Mouse (Mus musculus) bone marrow macrophage, adult 2 months (primary cell): ENCODE measurements around the gene Ppp5c. TPM values are rescaled to one million over a fixed set of nuclear protein-coding genes. Genes with fewer than 3 reads are reported as not detected.

Experiments used
- H3K27ac ChIP-seq: 2 replicates; pipeline ENCODE4 v1.5.1; 2012; ENCODE audit warnings: low read depth, low read length; ENCODE audit not compliant: insufficient read depth
- H3K4me1 ChIP-seq: 2 replicates; pipeline ENCODE4 v1.6.1; 2012; ENCODE audit warnings: low read length; ENCODE audit not compliant: control insufficient read depth, insufficient read depth
- H3K4me3 ChIP-seq: 2 replicates; pipeline ENCODE4 v1.5.1; 2012; ENCODE audit warnings: mild to moderate bottlenecking, low read length, moderate library complexity; ENCODE audit not compliant: insufficient read depth
- CTCF ChIP-seq: IDR thresholded peaks from 2 replicates; pipeline ENCODE4 v1.5.1; 2012; ENCODE audit warnings: low read depth, mild to moderate bottlenecking, low read length, moderate library complexity
- POLR2A ChIP-seq: IDR thresholded peaks from 2 replicates; pipeline ENCODE4 v1.6.1; 2012; ENCODE audit warnings: mild to moderate bottlenecking, low read depth, low read length, borderline replicate concordance
- polyA plus RNA-seq: library from polyadenylated mRNA; stranded (reverse); fragments of >200 nt; gene quantifications from 2 replicates; pipeline ENCODE4 v1.2.4, GENCODE M21; 2012; ENCODE audit not compliant: missing spikeins, insufficient read depth, insufficient read length

The Ppp5c gene
- polyA plus RNA-seq, 1 experiment: 83.1 TPM

DNA sequence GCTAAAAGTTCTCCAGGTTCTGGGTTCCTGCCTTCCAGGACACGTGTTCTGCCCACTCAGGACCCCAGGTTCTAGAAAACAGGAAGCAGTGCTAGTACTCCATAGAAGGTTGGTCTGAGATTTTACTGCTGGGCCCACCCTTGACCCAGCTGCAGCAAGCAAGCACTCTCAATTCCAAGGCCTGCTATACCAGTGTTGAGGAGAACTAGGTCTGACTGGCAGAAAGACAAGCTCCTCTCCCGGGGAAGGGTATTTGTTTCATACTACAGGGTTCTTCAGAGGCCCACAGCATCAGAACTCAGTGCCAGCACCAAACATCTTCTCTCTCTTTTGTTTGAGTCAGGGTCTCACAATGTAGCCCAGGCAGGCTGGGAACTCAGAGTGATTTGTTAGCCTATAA, 9.8 kb downstream of the Ppp5c start:
- no peak for TF ChIP-seq POLR2A
- TF ChIP-seq CTCF: no peak
- H3K27ac ChIP-seq: no peak overlapping the region

DNA sequence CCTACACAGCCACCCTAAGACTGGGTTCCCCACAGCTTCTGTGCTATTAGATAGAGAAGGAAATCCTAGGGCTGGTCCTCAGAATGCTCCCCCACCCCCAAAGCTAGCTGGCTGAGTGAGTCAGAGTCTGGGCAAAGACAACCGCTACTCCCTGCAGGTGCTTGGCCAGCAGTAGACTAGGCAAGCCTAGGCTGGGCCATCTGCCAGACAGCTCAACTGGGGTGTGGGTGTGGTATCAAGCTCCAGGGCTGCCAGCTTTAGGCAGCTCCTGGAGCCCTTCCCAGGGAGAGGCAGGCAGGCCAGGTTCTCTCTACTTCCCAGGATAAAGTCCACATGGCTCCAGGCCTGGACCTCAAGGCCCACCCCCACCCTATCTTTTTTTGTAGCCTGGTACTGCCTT, 10.7 kb downstream of the Ppp5c start:
- H3K4me1 ChIP-seq: peaks cover 14% of the 10 kb centered on the region
- TF ChIP-seq POLR2A (no peak), CTCF (no peak)
- H3K27ac ChIP-seq: no peak overlapping the region
- no peak overlapping the region for H3K4me3 ChIP-seq

More for the DNA sequence above, 9.8 kb downstream of the Ppp5c start:
- Histone ChIP-seq H3K4me1 (peaks cover 21% of the 10 kb centered on the region), H3K4me3 (no peak overlapping the region)

DNA sequence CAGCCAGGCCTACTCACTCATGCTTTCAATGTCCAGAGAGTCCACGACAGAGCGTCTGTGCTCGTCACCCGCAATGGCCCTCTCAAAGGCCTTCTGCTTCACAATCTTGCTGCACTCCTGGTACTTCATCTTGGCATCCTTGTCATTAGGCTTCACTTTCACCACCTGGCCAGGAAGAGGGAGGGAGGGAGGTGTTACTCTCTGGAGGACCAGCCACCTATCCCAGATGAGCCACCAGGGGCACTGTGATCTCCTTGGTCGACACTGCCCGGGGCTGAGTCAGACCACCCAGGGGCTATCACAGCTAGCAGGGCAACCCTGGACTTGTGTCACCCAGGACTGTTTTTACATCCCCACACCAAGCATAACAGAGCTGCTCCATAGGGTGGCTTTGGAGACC, 12.3 kb downstream of the Ppp5c start:
- Histone ChIP-seq H3K27ac (no peak overlapping the region), H3K4me1 (peaks cover 9% of the 10 kb centered on the region), H3K4me3 (no peak overlapping the region)
- TF ChIP-seq POLR2A: no peak
- no peak for TF ChIP-seq CTCF

DNA sequence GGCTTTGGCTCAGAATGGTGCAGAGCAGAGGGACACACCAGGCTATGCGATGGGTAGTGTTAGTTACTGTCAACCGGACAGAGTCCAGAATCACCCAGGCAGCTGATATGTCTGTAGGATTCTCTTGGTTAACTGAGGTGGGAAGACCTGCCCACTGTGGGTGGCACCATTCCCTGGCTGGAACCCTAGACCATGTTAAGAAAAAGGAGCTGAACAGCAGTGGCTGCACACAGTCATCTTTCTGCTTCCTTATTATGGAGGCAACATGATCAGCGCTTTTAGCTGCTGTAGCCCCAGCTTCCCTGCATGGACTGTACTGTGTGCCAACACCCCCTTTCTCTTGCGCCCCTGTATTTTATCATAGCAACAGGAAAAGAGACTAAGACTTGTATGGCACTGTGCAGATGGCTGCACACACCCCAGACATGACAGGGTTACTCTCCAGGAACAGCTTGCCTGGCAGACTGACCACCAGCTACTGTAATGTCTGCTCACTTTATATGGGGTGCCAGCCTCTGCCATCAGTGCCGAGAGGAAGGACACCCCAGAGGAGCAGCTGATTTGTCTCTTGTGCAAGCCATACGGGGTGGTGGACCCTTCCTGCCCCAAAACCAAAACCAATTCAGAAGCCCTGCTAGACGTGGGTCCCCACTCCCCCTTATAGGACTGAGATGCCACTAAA, 15.7 kb downstream of the Ppp5c start:
- no peak overlapping the region for H3K4me3 ChIP-seq
- H3K27ac ChIP-seq: no peak overlapping the region
- no peaks in the 10 kb centered on the region for H3K4me1 ChIP-seq
- no peak for TF ChIP-seq POLR2A
- no peak for TF ChIP-seq CTCF

DNA sequence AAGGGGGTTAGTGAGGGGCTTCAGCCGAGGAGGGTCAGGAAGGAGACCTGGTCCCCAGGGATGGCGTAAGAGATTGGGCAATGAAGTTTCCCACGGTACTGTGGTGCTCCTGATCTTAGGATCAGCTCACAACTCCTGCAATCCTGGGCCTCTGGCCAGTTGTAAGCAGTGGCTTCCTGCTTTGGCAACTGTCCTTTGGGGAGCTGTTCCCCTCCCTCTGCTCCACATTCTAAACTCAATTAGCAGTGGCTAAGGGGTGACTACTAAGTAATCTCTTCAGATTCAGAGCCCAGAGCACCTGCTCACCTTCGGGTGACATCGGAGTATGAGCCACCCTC, 17.7 kb downstream of the Ppp5c start:
- TF ChIP-seq CTCF: no peak
- TF ChIP-seq POLR2A: no peak
- Histone ChIP-seq H3K4me1 (no peaks in the 10 kb centered on the region), H3K4me3 (no peak overlapping the region), H3K27ac (no peak overlapping the region)

DNA sequence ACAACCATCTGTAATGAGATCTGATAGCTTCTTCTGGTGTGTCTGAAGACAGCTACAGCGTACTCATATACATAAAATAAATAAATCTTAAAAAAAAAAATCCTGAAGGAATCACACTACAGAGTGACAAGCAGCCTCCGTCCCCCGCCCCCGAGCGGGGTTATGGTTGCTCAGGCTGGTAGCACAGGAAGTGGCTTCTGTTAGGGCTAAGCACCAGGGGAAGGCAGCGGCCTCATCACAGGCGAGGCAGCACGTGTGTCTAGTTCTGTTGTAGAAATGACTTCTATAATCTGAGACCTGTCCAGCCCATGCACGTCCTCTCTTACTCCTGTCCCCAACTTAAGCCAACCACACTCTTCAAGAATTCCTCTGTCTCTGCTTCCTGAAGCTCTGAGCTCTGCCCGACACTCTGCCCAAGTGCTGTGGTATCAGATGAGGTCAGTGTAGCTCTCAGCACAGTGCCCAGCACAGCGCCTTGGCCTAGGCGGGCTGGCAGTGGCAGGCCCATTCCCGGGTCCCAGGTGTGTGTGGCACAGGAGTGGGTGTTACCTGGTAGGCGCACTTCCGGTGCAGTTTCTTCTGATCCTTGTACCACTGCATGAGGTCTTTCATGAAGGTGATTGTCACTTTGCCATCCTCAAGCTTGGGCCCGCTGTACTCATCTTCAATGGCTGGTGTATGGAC, 18.3 kb downstream of the Ppp5c start:
- no peaks in the 10 kb centered on the region for H3K4me1 ChIP-seq
- no peak overlapping the region for H3K4me3 ChIP-seq
- no peak overlapping the region for H3K27ac ChIP-seq
- TF ChIP-seq CTCF (no peak), POLR2A (no peak)

DNA sequence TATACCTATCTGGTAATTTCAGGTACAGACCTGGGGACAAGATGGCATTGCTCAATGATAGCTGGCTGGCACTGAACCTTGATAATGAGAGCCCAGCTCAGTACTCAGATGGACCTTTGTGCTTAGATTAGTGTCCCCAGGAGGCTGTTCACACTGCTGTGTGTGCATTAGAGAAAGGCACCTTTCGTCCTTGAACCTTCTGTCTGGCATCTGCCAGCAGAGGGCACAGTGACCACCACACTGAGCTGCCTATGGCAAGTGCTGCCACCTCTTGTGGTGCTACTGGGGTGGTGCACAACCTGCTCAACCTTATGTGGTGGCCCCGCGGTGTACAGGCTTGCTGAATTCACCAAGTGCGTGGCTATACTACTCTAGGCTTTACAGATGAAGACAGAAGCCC, 20.4 kb downstream of the Ppp5c start:
- Histone ChIP-seq H3K4me3 (no peak overlapping the region), H3K4me1 (peaks cover 15% of the 10 kb centered on the region), H3K27ac (no peak overlapping the region)
- TF ChIP-seq POLR2A: no peak
- no peak for TF ChIP-seq CTCF

DNA sequence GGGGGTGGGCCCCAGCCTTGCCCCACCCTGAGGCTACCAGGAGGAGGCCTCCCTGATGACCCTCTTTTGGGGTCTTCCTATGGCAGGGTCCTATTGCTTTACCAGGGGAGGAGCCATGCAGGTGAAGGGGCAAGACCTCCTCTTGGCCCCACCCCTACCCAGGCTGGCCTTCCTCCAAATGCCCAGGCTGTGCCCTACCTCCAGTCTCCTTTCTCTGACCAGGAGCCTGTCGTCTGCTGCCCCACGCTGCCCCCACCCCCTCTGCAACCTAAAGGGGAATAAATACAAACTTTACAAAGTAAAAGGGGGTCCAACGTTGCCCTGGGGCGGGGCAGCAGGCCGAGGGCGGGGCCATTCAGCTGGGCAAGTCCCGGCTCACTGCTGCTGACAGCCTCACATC, 23.0 kb downstream of the Ppp5c start:
- Histone ChIP-seq H3K4me1 (peaks cover 15% of the 10 kb centered on the region), H3K27ac (no peak overlapping the region), H3K4me3 (no peak overlapping the region)
- no peak for TF ChIP-seq POLR2A
- no peak for TF ChIP-seq CTCF

DNA sequence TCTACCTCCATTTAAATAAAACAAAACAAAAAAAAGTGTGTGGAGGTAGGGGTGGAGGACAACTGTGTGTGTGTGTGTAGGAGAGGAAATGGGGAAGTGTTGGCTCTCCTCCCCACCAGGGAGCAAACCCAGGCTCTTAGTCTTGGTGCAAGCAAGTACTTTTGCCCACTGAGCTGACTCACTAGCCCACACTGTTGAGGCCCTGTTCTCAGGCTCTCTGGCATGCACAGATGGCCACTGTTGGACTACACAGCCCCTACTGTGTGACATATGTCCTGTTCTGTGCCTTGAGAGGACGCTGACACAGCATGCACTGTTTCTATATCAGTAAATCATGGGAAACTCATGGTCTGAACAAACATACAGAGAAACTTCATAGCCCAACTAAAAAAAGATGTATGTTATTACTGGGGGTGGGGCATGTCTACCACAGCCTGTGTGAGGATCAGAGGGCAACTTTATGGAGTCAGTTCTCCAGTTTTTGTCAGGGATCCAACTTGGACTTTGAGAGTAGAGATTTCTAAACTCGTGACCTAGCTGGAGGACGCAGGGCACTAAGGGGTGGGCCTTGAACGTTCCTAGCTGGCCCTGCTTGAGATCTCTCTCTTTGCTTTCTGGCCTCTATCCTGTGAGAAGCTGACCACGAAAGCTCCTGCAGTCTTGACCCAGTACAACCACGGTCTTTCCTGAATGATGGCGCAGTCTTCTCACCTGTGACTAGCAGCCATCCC, 24.3 kb downstream of the Ppp5c start:
- peaks cover 15% of the 10 kb centered on the region for H3K4me1 ChIP-seq
- H3K4me3 ChIP-seq: no peak overlapping the region
- peak overlapping the region; percentile 55 for H3K27ac ChIP-seq
- no peak for TF ChIP-seq POLR2A
- TF ChIP-seq CTCF: no peak
